Mouse (Mus musculus): Measurements from ENCODE around the gene Tsr1.

- TF ChIP-seq CTCF (conservative IDR thresholded peaks at IDR 0.05; ENCODE audit: low read length), result no peak
- no peak for TF ChIP-seq NANOG (IDR thresholded peaks at IDR 0.05; ENCODE audit: borderline replicate concordance, low read length)
- TF ChIP-seq POU5F1 (IDR thresholded peaks at IDR 0.05; ENCODE audit: borderline replicate concordance, low read length), result no peak
These were observed 10.9 kb downstream of the Tsr1 start for GRCm38 (mm10) chr11:74908618-74909399.

All from E14TG2a.4 (cell line).